Mouse (Mus musculus): Measurements from ENCODE around the gene Rassf10. TPM values are rescaled to one million over a fixed set of nuclear protein-coding genes. Genes with fewer than 3 reads are reported as not detected.

The Rassf10 gene
- total RNA-seq, 2 experiments from 2014 or later = 2.4 to 3.4 TPM

DNA sequence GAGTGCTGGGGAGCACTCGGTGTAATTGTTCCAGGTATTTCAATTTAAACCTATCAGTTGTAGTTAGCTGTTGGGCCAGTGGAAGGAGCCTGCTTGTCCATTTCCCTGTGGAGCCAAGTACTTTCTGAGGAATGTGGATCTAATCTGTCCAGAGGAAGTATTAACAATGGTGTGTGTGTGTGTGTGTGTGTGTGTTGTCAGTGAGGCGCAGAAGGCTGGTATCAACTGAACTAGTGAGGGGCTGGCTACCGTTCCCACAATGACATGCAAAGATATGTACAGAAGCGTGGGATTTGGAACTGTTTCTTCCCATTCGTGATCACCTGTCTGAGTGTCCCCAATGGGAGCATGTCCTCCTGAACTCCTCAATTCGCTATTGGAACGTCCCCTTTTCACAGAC, 3.2 kb downstream of the Rassf10 start:
- no peak for DNase-seq (ENCODE audit: low spot score in 2 of 2)

DNA sequence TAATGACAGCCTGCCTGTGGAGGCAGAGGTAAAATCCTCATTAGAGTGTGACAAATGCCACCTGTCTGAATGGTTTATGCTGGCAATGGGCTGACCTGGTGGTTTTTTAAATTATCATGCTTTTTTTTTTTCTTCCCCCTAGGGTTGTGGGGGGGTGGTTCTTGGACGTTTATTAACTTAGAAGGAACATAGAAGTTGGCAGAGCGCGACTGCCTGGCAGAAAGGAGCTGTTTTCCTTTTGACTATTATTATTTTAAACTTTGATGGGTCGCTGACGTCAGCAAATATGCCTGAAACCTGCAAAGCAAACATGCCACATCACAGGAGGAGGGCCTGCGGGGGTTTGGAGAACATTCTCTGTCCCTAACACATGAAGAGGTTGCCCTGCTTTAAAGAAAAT, 3.9 kb downstream of the Rassf10 start:
- no peak for DNase-seq (ENCODE audit: low spot score in 2 of 2)

DNA sequence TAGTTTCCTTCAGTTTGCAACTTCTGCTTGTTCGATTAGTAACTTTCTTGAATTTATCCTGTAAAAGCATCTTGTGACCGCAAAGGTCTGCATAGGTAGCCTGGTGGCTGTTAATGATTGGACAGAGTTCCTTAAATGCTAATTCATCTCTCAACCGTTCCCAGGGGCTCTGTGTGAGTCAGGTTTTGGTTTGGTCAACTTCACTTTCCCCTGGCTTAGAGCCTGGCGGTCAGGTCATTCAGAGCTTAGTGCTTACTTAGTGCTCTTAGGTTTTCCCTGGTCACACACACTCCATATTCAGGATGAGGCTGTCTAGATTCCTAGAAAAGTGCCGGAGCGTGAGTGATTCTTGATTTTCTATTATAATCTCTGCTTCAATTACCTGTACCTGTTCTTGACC, 12.6 kb downstream of the Rassf10 start:
- no peak for DNase-seq (ENCODE audit: low spot score in 2 of 2)

DNA sequence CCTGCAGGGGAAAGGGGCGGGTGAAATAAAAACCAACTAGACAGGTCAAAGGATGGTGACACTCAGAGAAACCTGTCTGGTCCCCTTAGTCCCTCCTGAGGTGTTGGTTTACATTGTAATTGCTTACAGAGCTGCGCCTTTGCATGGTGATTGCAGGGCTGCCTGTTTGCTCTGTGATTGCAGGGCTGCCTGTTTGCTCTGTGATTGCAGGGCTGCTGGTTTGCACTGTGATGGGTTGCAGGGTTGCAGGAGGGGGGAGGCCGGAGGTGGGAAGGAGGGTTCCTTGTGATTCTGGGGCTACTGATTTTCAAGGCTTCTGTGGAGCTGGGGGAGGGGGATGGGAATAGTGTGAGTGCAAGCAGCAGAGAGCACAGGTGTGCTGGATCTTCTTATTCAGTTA, 13.0 kb downstream of the Rassf10 start:
- DNase-seq (ENCODE audit: low spot score in 2 of 2) = no peak

DNA sequence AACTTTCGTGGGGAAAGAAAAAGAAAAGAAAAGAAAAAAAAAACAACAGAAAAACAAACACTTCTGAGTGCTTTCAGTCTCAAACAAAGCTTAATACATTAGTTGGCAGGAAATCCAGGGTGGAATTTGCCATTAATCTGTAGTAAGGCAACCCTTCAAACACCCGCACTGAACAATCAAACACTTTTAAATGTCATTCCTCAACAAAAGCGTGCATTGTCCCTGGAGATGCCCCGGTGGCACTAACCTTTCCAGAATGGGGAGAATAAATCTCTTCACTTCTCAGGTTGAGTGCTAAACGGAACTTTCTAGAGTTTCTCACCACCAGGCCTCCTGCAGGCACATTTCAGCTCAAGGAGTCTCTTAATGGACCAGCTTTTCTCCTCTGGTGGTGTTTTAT, 29.6 kb downstream of the Rassf10 start:
- no peak for DNase-seq (ENCODE audit: low spot score in 2 of 2)

DNA sequence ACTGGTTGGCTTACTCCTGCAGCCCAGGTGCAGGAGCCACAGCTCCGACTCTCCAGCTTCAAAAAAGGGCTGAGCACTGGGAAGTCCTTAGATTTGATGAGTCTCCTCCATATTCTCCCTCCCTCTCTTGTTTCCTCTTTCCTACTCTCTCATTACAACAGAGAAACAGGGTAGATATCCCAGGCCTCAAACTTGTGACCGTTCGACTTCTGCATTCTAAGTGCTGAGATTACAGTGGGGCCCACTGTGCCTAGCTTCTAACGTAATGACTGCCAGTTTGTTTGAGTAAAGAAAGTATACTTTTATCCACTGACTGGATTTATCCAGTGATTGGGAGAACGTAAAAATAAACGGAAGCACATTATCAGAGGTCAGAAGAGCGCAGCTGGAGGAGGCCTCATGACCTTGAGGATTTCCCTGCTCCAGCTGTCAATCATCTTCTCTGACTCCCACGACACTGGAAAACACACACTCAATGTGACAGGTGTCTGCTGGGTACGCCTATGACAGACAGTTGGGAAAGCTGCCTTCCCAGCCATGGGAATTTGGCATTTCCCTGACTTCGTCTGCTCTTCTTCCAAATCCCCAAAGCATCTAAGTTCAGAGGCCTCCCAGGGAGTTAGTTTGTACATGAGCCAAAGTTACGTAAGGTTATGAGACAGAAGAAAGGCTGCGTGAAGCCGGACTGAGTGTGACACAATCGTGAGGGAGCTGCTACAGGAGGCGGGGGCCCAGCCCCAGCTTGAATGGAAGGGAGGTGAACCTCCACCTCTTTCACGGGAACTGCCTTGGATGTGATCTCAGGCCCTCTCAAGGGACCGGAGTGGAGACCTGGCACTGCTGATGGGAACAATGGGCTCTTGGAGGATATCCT, 31.2 kb downstream of the Rassf10 start:
- DNase-seq (ENCODE audit: low spot score in 2 of 2) = peak; percentile 18 to 20

DNA sequence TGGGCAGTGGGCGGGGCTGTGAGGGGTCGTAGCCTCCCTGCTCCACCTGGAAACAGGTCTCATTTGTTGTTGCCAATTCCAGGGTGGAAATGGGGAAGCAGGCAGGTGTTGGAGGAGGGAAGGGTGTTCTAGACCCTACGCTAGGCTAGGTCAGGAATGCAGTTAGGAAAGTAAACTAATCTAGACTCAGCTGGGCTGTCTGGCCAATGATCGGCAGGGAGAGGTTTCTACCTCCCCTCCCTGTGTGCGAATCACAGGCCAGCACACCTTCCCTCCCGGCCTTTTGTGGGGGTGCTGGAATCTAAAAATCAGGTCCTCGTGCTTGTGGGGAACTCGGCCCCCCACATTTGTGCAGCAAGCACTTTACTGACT, 31.8 kb downstream of the Rassf10 start:
- no peak for DNase-seq (ENCODE audit: low spot score in 2 of 2)

DNA sequence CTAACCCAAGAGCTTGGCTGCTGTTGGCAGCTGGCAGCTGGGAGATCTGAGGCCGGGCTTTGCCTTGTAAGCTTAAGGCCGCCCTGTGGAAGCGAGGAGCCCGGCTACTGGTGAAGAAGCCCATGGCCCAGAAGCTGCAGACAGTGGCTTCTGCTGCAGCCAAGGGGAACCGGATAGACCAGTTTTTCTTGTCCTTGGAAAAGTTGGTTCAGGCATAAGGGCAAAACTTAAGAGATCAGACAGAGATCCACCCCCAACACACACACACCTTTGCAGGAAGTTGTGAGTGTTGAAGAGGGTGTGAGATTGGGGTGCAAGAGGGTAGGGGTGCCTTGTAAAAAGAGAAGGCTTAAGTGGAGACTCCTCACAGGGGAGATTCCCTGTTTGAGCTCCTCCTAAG, 39.2 kb downstream of the Rassf10 start:
- no peak for DNase-seq (ENCODE audit: low spot score in 2 of 2)

DNA sequence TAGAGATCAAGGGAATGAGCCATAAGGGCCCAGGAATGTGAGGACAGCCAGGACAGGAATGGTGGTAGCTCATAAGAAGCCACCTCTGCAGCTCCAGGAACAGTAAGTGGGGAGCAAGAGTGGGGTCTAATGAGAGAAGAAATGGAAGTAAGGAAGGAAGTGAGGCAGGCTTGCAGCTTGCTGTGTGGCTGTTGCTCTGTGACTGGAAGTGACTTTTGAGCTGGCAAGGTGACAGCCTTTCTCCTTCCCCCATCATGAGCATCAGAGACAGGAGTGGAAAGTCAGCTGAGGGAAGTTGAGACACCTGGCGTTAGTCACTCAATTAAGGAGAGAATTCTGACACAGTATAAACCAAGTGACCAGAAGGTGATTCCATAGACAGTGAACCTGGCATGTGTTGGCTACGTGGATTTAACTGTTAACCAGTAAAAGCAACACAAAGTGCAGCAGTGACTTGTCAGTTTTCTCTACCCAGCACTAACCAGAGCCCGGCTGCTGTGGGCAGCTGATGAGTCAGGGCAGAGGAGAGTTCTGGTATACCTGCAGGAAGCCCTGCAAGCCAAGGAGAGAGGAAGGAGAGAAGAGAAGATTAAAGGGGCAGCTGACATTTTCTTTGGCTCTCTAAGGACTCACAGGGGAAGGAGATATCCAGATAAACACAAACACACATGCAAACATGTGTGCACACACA, 49.9 kb downstream of the Rassf10 start:
- DNase-seq (ENCODE audit: low spot score in 2 of 2) = no peak

DNA sequence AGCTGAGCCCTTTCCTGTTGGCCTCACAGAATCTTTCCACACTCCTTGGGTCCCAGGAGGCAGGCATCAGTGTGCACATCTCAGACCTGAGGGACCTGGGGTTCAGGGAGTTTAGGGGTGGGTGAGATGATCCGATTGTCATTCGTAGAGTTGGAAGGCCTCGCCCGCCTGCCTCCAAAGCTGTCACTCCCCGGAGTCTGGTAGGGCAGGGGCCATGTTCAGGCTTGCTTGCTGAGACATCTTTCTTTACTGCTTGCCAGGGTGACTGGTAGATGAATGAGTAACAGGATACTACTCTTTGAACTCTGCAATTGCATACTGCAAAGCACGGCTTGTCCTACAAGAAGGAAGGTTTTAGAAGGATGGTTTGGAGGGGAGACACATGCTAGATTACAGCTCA, 52.0 kb downstream of the Rassf10 start:
- no peak for DNase-seq (ENCODE audit: low spot score in 2 of 2)
